Mouse (Mus musculus) CD4-positive helper T cell, adult 2 months (primary cell): Measurements from ENCODE around the gene Erich6.
A peak's percentile ranks its signal among the peaks of the same experiment; 100 is the strongest.

ENCODE experiments used
- DNase-seq: peaks from one replicate; pipeline ENCODE4 v3.0.0-alpha.2; 2012; ENCODE audit warnings: low read depth, missing footprints, low spot score

Erich6 gene

DNA sequence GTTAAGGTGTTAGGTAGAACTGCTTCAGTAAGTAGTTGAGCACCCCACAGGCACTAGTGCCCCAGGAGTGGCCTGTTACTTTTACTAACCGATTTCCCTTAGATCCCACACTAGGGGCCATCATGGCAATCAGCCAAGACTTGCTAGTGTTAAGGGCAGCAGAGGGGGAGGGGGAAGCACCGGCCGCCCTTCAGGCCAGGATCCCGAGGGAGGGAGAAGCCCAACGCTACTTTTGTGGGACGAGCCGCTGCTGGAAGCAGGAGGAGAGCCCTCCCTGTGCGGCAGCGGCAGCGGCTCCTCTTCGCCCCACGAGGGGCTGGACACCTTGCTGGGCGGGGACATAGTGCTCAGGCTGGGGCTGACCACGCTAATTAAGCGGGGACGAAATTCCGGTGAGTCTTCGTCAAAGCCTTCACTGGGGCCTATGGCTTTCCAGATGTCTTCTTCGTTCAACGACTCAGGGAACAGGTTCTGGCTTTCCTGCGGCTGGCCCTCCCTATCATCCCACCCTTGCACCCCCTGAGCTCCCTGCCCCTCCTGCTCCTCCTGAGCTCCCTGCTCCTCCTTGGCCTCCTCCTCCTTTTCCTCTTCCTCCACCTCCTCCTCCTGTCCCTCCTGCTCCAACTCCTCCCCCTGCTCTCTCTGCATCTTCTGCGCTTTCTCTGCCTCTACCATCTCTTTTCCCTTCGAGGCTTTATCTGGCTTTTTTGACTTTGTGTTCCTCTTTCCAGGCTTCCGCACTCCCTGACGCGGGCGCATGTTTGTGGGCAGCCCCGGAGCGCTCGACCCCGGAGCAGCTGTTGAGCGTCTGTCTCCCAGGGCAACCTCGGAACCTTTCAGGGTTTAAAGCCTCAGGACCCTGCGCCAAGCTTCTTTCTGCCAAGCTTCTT lies at the start of gene Erich6:
Gene Erich6, minus strand, starts transcription at position 802 of the 890 bp plus-strand sequence.
- no peak for DNase-seq

DNA sequence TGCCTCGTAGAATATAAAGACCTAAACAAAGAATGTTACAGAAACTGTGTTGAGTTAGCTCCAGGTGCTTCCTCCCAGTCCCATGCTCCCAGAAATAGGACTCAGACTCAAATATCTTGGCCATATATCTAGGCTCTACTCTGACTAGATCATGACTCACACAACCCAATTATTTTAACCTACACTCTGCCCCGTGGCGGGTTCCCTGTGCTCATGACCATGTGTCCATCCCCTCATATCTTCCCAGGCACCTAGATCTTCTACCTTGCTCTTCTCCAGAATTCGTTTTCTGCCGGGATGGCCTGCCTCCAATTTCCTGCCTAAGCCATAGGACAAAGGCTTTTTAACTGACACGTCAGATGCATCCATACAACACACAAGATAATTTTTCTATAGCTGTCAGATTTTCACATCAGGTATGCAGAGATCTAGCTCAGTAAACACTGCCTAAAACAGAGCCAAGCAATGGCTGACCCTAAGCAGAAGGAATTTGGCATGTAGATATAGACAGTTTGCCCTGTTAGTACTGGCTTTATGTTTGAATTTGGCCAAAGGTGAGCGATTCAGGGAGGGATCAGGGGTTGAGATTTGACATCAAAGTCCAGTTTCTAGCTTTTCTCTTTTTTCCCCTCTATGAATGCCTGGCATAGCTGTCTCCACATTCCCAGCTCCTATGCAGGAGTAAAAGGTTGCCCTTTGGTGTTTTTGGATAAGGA lies 49.4 kb upstream of the Erich6 start:
- DNase-seq, result no peak

DNA sequence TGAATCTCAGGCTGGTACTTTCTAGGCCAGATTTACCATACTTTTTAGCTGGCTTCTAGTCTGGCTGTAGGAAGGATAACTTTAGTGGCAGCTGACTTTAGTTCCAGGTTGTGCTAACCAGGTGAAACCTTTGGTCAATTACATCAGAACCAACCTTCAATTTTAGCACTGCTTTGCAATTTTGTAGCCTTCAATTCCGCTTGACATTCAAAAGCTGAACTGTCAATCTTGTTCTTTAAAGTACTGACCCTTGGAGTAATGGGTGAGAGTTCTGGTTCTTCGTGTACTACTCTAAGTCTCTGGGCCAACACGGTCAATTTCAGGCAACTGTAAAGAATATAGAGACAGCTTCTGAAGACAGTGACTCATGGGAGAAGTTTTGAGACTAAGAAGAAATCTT lies 48.4 kb upstream of the Erich6 start:
- DNase-seq, result no peak

DNA sequence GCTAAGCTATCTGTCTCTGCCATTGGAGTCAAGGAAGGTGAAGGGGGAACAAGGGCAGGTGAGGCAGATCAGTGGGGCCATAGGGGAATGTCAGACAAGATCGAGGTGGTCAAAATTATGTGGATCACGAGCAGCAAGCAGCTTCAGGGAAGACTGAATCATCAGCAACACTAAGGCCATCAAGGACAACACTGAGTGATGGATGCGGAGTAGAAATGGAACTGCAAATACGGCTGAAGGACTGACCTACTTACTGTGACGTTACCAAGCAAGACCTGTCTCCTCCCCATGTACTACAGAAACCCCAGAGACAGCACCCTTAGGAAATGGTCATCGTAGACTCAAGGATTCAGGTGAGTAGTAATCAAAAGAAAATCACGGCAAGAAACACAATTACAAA lies 46.3 kb upstream of the Erich6 start:
- DNase-seq, result no peak

DNA sequence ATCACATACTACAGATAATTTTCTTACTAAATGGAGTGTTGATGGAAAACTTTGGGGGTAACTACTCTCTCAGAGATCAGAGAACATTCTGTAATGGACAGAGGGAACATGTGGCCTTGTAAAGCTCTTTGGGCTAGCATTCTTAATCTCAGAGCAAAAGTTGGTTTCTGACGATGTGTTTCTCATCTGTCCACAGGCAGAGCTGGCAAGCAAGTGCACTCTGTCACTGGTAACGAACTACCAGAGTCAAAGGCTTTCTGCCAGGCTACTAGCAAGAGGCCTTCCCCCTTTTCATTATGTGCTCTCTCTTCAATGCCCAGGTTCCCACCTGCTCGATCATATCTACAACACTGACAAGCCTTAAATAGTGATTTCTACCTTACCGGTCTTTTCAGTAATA lies 45.3 kb upstream of the Erich6 start:
- DNase-seq, result no peak

DNA sequence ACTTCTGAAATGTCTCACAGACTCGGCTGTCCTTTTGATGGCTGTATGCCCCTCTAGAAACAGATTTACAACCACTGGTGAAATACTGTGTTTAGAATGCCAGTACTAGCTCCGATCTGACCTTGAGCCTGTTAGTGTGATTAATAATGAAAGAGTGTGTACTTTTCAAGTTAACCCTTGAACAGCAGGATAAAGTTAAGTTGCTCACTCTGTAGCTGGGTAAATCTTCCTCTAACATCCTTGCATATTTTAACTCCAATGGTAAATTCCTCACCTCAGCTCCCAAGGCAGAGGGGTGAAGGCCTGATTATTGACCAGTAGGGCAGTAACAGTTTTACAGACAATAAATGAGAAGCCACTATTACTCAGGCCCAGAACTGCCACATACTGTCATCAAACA lies 44.8 kb upstream of the Erich6 start:
- DNase-seq, result no peak

DNA sequence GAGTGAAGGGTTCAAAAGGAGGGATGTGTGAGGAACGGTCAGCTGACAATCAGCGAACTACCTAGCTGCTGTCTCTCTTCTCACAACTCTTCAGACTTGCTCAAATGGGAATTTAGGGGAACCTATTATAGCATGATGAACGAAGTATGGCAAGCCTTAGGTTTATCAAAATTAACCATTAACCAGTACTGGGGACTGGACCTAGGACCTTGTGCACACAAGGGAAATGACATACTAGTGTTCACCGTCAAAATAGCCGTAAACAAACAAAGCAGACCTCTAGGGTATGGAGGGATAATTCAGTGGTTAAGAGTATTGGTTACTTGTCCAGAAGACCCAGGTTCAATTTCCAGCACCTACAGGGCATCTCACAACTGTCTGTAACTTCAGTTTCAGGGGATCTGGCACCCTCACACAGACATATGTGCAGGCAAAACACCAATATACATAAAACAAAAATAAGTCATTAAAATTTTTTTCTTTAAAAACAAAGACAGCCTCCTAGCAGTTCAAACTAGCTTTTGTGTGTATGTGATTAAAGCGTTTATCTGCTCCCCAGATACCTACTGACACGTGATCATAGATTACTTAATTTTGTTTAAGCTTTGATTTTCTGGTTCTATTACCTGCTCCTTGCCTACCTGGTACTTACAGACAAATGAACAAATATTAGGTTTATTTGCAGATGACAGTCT lies 44.1 kb upstream of the Erich6 start:
- DNase-seq, result no peak

DNA sequence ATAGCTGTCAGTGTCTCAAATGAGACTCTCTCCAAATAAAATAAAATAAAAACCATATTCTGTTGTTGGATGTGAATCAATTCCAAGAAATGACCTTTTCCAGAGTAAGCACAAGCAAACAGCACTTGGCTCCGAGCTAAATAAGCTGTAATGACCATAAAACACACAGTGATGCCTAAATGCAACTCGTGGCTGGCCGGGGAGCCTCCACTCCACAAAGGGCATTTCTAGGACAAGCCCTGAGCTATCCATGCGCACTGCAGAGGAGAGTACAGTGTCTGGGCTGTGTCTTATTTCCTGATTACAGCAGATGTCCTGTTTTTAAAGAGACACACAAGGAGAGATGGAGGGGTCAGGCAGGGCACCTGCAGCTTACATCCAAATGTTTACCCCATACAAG lies 43.0 kb upstream of the Erich6 start:
- no peak for DNase-seq

DNA sequence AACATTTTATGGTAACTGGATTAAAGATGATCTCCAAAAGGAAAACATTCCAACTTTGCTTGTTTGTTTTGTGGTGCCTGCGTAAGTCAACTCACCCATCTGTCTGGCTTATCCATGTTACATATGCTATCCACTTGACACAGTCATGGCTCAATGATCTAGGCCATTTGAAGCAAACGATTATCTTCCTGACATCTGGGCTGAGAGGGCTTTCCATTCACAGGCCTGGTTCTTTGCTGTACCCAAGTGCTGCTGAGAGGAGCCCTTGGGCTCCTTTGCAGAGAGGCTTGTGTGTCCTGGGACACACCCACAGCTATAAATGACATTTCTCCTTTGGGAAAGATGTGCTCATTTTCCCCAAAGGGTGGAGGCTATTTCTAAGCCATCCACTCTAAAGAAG lies 41.9 kb upstream of the Erich6 start:
- no peak for DNase-seq

DNA sequence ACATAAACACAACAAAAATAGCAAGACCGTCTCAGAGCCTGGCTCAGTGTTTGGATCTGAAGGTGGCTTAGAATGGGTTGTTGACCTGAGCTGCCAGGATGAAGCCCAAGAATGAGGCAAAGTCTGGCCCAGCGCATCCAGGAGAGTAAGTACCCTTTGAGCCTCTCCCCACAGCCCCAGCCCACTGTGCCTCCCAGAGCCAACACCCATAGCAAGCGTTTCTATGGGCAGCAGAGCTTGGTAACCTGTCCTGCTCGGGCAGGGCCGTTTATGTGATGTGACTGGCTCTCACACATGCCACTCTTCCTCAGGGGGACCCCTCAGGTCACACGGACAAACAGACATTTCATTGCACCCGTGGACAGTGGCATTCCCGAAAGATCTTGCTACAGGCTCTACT lies 41.4 kb upstream of the Erich6 start:
- no peak for DNase-seq

DNA sequence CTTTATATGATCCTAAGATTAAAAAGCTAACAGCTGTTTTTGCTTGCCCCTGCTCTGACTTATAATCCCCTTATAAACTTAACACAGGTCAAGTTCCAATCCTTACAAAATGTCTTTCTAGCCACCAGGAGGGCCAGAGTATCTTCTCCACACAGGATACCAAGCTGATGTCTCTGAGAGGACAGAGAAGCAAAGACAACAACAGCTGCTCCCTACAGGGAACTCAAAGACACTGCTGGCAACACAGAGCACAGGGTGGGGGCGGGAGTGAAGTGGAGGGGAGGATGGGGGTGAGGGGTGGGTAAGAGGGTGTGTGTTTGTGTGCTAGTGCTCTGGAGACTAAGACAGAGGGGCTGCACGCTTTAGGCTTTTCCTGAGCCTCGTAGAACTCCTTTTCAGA lies 40.6 kb upstream of the Erich6 start:
- DNase-seq, result no peak

DNA sequence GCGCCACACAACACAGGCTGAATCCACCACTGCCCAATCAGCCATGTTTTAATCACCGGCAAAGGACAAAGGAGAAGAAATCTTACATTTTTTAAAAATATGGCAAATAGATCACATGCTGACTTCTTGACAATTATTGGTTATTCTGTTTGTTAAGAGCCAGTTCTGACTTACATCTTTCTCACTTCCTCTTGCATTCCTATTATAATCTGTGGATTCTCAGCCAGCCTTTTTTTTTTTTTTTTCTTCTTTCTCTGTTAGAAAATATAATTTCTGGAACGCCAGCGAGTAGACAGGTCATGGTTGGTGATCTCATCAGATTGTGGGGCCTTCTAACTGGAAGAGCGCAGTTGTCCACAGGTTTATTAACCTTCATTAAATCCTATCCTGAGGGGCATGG lies 36.3 kb upstream of the Erich6 start:
- no peak for DNase-seq

DNA sequence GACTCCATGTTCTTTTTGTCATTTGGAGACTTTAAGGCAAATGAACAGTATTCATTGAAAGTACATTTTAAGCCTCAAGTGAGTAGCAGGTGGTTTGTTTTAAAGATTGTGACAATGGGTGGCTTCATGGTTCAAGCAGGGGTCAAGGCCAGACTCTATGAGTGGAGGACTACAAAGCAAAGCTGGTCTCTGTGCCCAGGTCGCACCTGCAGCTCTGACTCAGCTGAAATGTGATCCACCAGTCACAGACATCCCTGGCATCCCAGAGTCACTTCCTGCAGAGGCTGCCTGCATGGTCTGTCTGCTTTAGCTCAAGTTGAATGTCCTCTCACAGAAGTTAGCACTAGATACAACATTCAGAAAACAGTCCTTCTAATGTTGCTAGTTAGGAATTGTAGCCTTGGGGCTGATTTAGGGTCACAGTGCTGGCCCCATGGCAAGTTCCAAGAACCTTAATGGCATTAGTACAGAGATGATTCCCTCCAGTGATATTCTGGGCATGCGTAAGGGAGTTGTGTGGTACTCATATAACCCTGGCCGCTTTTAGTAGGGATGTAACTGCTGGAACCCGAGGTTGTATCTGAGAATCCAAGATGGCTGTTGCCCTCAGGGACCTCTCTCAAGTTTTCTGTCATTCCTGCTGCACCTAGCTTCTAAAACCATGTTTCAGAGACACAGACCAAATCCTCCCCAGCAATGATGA lies 35.6 kb upstream of the Erich6 start:
- DNase-seq, result no peak

DNA sequence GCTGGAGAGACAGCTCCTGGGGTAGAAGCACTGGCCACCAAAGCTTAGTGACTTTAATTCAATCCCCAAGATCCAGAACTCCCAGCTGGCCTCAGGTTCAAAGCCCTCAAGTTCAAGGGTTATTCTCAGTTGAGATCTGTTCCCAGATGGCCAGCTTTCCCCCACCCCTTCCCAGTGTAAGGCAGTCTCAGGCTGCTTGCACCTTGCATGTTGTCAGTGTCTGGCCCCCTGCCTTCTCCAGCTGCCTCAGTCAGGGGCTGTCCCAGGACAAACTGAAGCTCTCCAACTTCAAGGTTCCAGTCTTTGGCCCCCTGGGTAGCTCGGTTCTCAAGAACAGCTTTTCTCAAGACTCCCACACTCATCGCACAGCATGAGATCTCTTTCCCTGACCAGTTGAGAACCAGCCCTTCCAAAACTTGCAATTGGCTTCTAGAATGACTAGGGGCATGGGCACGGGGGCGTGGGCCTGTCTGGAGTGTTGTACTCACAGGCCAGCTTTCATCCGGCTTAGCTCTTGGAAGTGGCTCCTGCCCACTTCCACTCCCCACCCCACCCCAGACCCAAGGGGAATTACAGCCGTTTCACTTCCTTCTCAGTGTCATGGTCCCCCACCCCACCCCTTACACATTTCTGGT lies 34.7 kb upstream of the Erich6 start:
- DNase-seq, result no peak

DNA sequence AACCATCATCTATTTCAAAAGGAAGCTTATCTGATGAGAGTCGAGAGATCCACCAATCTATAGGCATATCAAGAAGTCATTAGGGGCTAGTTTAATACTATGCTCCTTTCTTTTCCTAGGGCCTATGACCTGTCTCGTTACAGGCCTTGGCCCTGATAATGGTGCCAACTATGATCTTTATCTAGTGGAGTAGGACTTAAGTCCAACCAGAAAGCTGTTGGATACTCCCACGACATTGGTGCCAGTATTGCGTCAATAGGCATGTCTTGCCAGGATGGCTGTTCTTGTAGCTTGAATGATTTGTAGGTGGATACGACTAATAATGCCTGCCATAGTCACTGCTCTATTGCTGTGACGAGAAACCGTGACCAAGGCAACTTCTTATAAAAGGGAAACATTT lies 27.0 kb upstream of the Erich6 start:
- no peak for DNase-seq

DNA sequence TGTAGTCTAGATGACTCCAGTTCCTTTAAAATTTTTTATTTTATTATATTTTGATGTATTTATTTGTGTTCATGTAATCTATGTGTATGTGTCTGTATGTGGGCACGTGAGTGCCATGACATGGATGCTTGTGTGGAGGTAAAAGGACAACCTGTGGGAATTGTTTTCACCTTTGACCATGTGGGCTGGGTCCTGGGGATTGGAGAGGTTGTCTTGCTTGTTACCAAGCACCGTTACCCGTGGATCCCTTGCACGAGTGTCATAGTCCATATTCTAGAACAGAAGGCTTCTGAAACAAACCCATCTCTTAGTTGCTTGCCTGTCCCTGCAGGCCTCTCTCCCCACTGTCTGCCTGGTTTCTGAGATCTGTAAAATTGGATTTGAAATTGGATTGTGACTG lies 23.6 kb upstream of the Erich6 start:
- DNase-seq, result no peak

DNA sequence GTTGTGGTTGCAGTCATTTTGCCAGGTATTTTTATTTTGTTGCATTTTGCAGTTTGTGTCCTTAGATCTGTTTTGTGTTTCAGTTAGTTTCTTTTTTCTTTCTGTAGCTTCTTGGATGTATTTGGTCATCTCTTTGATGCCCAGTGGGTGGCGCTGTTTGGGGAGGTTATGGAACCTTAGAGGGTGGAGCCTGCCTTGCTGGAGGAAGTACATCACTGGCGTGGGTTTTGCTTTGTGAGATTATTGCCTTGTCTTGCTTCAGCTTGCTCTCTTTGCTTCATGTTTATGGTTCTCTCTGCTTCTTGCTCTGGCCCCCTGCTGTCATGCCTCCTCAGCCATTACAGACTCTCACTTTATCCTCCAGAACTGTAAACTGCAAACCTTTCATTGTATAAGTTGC lies 20.3 kb upstream of the Erich6 start:
- peak; percentile 71 for DNase-seq

DNA sequence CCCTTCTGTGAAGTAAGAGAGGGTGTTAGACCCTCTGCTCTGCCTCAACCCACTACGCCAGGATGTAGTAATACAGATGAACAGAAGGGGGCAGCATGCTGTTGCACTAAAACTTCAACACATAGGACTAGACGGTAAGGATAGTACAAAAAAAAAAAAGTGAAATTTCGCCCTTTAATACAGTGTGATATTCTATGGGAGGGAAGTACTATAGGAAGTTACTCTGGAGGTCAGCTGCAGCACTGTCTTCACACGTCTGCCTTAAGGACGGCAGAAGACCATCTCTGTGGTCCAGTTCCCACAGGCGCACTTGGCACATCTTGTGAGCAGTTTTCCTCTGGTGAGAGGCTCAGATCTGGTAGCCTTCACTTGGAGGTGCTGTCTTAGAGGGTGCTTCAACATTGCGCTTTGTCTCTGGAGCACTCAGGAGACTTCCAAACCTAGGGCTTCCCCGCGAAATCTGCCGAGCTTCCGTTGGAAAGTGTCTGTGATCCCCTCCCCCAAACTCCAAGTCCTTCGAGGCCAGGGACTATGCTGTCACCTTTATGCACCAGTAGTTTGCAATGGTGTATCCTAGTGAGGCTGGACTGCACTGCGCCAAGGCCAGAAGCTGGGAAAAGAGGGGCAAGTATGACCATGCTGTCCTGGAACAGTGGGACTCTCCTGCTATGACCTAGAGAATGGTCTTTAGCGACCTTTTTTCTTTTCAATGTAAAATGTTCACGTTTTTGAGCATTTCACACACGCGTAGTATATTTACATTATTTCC lies 18.5 kb upstream of the Erich6 start:
- DNase-seq, result peak; percentile 65

DNA sequence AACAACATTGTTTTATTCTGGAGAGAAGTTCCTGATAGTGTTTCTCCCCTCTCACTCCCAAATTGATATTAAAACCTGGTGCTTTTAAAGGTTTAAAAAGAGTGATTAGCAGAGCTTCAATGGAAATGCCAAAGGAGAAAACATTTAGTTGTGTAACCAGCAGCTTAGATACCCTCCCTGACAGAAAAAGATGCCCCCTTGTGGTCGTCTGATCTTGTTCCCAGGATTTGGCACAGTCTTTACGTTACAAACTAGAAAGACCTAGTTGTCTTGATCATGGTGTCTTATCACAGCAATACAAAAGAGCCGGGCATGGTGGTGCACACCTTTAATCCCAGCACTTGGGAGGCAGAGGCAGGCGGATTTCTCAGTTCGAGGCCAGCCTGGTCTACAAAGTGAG lies 16.9 kb upstream of the Erich6 start:
- peak; percentile 30 for DNase-seq

DNA sequence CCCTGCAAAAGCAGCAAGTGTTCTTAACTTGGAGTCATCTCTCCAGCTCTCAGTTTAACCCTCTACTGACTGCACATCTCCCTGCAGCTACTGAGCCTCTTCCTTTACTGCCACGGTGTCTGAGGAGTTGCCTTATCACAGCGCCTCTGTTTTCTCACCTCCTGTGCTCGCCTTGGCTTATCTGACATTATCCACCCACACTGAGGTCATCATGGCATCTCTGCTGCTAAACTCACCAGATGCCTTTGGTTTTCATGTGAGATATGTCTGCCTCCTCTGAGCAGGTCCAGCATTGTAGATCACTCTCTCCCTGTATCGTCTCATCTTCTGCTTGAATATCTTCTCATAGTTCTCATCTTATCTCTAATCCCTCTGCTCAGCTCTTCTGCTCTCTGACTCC lies 13.3 kb upstream of the Erich6 start:
- no peak for DNase-seq

DNA sequence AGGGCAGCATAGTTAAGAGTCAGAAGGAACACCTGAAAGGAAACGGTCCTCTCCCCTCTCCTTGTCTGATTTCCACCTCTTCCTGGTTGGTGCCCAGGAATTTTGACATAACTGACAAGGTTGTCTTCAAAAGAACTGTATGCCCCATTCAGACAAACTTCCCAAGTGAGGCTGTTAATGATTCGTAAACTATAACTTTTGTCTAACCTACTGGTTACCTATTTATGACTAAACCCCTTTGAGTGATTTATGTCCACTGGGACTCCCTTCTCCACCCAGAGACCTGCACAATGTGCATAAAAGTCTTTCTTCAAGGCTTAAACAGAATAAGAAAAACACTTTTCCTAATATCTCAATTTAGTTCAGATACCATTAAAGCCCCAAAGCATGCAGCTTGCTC lies 10.2 kb upstream of the Erich6 start:
- no peak for DNase-seq
